Mouse (Mus musculus) thymus, postnatal 4 days (tissue): ENCODE results near the gene Dgki.

Experiments used
- DNase-seq: peaks from one replicate; pipeline ENCODE4 v3.0.0; 2021

Dgki gene

DNA sequence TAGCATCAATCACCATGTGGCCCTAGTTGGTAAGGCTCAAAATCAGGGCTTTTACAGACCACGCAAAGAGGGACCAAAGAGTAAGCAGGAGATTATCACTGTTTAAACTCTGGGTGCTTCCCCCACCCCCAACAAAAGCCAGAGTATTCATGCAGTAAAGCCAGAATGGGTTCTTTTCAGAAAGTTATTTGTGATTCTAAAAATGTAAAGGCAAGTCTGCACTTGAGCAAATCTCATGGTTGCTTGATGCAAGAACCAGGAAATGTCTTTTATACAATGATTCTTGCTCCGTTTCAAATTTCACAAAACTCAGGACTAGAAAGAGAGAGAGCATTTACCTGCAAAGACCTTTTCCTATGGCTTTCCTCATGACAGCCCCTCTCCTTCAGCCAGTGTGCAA lies 7.9 kb downstream of the Dgki start:
- no peak for DNase-seq

DNA sequence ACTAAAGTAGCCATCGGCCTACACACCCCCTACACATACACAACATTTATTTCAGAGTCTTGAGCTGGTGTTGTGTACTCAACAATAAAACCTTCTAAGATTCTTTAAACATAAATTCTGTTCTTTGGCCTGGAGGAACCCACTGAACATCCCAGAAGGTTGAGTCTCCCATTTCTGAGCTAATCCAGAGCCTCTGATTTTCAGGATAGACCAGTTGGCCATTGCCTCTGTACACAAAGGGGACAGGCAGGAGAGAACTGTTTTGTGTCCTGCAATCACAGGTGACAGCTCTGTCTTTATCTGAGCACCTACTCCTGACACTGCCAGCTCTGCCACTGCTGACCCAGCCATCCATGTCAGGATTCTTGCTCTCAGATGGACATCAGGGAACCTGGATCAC lies 8.8 kb downstream of the Dgki start:
- DNase-seq = no peak

DNA sequence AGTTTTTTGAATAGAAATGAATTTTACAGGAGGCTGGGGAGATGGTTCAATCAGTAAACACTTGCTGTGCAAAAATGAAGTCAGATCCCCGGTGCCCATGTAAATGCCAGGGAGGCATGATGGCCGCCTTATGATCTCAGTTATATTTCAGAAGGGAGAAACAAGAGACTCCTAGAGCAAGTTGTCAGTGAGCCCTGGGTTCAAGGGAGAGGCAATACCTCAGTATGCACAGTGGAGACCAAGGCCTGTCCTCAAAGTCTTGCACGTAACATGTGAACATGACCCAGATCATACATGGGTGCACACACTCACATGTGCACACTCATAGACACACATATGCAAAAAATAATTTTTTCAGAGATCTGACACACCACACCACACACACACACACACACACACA lies 9.3 kb downstream of the Dgki start:
- DNase-seq = no peak

DNA sequence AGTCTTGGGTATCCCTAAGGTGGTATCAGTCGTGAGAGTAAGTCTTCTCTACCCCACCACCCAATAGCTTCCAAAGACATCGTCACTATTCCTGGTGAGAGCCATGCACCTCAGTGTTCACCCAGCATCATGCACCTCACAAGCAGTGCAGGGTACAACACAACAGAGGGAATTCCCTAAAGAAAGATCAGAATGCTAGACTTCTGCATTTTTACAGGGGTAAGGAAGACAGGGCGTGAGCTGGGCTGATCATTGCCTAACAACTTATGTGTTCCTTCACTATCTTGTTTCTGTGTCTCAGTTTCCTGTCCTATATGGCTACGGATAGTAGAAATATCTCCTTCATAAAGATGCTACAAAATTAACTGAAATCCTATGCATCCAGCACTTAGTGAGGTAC lies 13.8 kb downstream of the Dgki start:
- DNase-seq = no peak

DNA sequence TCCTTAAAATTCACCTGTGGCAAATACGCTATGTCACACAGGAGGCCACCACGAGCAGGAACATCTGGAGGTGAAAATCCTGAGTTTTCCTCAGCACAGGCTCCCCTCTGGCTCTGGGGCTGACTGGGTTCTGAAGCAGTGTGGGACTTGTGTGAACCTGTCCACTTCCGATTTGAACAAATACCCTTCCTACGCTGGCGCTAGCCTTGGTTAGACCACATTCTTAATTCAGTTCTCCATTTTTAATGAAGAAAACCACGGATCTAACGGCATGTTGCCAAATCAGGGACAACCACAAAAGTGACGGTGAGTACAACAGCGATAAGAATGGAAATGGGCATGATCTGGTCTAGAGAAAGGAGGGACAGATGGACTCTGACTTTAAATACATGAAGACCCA lies 15.1 kb downstream of the Dgki start:
- DNase-seq = no peak

DNA sequence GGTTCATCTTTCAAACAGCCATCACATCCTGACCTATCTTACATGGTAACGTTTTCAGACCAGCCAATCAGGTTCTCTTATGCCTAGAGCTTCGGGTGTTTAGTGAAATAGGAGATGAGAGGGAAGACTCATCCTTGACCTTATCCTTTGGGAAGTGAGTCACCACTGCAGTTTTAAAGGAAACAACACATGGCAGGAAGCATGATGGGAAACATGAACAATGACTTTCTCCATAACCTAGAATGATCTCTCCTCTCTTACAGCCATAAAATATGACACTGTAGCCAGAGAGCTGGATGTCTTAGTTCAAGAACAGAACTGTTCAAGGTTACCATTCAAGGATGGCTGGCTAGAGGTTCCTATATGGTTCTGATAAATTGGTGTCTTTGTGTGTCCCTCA lies 16.6 kb downstream of the Dgki start:
- no peak for DNase-seq

DNA sequence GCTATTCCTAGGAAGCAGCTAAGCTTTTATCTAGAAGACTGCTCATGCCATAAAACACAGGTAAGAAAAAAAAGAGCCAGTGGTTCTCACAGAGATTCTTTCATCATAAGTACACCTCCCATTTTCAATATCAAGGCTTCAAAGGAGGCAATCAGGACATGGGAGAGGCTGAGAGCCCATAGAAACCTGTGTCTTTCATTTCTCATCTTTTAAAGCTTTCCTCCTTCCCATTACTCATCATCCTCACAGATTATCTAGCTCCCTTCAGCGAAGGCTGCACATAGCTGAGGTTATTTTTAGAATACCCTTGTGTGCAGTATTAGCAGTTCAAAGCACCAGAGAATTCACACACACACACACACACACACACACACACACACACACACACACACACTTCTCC lies 17.3 kb downstream of the Dgki start:
- DNase-seq = no peak

DNA sequence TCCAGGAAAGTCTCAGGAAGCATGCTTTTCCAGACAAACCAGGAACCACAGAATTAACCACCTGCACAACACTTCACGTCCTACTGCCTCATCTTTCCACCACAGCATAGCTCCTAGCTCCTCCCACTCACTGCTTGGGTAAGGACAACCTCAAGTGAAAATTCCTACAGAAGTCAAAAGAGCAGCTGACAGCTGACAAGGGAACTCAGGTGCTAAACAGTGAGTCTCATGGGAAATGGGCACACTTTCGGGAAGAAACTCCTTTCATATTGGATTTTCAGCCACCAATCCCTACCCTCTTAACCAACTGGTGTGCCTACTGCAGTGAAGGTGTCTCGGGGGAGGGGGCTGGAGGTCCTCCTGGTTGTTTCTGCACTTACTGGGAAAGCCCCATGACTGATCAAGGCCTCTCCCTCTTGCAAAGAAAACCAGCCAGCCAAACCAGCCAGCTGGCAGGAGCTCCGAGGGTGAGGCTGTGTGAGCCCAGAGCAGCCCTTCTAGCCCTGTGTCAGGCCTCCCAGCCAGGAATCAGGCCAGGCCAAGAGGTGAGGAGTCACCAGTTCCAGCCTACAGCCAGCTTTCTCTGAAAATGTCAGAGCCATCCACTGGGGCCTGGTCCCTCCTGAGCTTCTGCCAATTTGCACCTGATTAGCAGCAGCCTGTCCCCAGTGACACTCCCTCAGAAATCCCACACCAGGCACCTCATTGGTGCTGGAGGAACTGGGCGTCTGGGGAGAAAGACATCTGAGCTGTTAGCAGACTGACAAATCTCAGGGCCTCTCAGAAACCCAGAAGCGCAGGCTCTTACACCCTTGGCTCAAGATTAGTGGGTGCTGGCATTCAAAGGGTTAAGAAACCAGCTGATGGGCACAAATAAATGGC lies 22.9 kb downstream of the Dgki start:
- no peak for DNase-seq

DNA sequence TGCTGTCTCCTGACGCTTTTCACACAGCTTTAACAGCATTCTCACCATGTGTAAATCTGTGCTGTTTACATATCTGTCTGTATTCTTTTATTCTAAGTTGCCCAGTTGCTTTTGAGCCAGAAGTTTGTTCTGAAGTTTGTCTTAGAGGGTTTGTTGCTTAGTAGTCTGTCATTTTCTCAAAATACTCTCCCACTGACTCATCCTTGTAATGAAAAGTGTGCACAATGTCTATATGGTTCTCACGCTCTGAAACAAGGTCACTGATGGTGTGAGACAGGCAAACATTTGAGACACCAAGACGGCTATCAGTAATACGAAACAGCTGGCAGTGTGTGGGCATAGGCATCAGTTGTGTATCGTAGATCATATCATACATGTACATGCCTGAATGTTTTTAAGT lies 23.8 kb downstream of the Dgki start:
- DNase-seq = no peak

DNA sequence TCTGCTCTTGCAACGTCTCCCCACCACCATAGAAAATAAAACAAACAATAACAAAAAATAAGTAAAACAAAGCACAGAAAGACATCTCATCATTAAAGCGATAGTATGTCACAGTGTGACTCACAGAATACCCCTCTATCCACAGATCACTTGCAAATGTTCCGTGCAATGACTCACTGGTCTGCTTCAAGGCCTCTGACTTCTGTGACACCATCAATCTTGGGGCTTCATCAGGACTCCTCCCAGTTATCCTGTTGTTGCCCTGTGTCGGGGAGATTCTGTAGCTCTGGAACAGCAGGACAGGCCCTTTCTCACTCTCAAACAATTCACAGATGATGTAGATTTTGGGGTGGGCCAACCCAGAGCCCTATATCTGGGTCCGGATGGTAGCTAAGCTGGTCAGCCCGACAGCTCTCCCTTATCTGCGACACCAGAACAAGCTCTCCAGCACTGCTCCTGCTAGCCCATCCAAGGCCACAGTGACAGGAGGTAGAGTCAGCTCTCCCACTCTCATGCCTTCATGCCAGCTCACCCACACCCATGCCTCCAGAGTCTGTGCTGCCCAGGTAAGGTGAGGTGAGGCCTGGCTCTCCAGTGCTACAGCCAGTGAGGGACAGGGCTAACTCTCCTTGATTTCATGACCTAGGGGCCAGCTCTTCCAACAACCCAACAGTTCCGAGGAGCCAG lies 28.9 kb downstream of the Dgki start:
- DNase-seq = no peak

DNA sequence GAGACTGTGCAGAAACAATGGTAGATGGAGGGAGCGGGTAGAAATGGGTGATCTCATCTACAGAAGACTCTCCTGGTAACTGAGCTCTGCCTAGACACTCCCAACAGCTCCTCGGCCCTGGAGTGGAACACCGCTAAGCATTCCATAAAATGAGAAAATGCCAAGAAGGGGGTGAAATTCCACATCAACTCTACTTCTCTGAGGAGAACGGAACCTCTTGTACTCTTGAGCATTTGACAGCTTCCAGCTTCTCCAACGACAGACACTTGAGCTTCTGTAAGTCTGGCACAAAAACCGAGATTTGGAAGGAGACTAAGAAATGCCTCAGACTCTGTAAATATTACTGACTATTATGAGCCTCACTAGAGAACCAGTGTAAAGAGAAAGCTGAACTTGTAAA lies 31.4 kb downstream of the Dgki start:
- no peak for DNase-seq

DNA sequence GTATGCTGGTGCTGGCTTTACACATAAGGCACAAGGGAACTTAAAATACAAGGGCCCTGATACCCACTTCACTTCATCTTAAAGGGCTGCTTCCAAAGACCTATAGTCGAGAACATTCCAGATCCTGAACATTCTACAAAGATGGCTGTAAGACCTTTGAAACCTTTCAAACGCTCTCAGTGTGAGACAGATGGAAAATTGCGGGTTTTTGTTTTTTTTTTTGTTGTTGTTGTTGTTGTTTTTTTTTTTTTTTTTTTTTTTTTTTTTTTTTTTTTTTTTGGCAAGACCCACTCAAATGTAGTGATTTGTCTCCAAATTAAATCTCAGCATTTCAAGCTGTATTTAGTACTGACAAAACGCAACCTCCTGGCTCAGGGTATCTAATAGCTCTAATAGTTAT lies 32.0 kb downstream of the Dgki start:
- DNase-seq = no peak

DNA sequence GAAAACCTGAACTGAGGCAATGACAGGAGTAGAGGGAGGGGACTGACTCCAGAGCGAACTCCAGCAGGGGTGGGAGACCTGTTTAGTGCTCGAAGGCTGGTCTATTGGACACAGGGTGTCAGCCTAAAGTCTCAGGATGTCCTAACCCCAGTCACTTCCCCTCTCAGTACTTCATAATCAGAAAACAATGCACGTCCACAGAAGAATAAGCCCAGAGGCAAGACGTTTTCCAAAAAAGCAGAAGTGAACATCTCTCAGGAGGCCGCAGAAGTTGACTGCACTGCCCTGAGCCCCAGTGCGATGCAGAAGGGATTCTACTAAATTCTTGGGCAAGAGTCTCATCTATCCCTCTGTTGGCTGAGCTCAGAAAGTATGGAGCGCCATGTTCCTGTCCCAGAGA lies 37.5 kb downstream of the Dgki start:
- no peak for DNase-seq

DNA sequence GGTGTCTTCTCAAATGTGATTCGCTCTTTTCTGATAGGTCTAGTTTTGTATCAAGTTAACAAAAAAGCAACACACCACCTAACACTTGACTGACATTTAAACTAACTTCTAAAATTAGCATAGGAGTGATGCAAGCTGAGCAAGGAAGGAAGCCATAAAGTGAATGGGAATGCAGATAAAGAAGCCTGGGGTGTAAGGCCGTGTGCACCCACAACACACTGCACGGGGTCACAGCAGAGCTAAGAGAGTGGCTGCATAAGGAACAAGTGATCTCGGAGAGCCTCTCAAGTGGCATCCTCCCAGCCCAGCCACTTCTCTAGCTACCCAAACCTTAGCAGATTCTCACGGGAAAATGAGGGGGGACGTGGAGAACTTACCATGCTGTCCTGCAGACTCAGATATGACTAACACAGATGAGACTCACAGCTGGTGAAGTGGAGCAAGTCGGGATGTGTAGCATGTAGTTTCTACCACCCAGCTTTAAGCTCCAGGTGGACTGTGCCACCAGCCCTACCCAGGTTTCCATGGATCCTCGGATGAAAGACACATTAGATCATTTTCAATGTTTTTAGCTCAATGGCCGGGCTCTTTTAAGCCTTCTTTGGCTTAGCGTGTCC lies 38.6 kb downstream of the Dgki start:
- DNase-seq = no peak

DNA sequence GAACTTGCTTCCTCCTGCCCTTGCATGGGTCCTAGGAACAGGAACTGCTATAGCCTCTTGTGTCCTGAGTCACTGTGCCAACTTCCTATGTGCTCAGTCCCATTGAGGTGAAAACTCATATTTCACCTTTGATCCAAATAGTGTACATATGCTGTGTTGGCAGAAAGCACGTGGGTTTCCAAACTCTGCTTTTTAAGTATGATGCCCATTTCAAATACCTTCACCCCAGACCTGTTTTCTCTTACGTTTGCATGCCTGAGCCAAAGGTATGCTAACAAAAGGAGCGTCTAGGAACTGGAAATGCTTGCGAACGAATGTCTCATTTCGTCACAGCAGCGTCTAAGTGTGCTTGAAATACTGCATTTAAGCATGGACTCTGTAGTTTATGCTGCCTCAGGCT lies 41.3 kb downstream of the Dgki start:
- DNase-seq = no peak

DNA sequence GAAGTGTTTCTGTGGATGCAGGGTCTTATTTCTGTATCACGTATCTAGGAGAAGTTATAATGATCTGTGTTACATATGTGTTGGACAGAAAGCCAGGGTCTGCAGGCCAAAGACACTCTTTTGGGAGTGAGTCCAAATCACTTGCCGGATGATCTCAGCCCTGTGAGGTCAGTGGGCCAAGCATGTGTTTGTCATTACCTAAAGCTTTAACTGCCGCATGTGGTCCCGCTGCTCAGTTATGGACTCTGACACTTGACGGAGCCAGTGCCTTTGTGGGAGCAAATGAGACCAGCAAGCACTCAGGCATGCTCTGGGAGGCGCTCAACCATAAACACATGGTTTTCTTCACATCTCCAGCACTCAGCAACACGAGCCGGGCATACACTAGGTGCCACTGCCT lies 45.8 kb downstream of the Dgki start:
- no peak for DNase-seq

DNA sequence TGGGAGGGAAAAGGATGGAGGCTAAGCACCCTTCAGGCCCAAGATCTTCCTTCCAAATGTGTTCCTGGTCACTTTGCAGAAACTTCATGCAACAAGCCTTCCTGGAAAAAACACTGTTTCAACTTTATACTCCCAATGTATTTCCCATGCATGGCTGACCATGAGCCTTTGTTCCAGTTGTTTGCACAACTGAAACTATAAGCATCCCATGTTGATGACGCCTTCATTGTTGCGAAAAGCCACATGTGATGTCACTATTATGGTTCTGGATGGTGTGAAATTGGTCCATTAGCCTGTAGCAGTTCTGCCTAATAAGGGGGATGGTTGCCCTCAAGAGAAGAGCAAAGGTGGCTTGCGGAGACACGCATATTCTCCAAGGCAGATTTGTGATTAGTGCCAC lies 47.4 kb downstream of the Dgki start:
- no peak for DNase-seq

DNA sequence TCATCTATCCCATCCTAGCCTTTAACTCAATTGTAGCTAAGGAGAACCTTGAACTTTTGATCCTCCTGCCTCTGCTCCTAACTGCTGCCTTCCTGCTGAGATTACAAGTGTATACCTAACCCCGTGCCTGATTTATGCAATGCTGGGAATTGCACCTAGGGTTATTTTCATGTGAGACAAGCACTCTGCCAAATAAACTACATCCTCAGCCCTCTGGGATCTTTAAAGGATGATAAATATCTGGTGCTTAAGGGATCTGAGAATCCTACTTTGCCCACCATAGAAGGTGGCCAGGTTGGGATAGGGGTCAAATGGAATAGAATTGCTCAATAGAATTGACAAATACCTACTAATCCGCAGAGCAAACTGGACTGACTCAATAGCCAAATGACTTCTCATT lies 49.3 kb downstream of the Dgki start:
- no peak for DNase-seq

DNA sequence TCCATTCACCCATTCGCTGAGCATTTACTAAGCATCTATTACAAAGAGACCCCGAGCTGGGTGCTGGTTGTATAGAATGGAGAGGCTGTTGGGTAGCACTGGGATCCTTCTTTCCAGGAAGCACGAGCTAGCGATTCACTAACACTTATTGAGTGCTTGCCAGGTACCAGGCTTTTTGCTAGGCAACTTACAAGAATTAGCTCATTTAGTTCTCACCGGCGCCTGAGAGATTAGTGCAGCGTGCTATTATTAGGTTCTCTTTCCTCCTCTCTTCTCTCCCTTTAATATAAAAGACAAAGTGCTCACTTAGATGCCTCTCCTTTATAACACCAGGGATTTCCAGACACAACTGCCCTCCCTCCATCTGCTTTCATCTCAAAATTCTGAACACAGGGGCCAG lies 54.2 kb downstream of the Dgki start:
- DNase-seq = no peak

DNA sequence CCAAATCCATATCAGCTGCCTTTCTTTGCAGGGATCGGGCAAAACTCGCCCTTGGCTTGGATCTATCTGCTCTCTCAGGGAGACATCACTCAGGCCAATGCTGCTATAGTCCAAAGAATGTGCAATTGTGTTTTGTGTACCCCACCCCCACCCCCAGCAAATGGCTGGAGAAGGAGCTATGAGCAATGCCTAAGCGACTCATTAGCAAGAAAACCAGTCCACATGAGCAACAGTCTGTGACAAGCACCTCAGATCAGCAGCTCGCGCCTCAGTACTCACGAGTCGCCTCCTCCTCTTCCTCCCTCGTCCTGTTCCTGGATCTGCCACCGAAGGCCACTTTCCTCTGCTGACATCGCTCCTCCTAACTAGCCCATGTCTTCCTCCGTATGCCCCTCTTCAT lies 55.9 kb downstream of the Dgki start:
- no peak for DNase-seq

DNA sequence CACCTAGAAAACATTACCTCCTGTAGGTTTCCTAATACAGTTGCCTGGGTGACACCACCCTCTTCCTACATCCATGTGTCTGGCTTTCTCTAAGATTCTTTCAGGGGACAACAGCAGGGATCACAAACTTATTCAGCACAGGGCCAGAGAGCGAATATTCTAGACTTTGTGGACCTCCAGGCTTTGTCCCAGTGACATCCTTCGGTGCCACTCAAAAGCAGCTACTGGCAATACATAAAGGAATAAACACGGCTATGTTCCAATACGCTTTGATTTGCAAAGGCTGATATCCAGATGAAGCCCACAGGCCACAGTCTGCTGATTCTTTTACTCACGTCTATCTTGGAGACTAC lies 57.2 kb downstream of the Dgki start:
- DNase-seq = no peak

DNA sequence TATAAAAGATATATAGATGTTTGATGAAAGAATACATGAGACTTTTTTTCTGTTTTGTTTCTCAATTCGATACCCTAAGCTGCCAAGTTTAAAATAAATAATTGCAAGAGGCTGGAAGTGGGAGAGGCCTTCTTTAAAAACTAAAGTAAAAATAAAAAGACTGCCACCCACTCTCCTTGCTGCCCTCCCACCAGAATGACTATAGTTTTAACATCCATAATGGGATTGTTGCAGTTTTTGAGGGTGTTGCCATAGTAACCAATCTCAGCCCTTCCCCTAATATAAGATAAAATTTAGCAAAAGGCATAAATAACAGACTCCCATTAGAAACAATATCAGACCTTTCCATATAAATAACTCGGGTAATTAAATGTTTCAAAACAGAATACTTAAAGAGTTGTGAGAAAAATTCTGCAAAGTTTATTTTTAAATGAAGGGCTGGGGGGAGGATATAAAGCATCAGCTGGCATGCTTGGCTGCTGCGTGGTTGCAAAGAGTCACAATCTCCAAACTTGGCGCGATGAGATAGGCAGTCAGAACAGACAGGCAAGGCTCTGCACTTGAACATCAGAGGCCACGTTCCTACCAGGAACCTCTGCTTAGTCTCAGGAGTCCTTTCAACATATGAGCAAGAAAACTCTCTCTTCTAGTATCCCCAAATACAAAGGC lies 57.8 kb downstream of the Dgki start:
- DNase-seq = no peak

DNA sequence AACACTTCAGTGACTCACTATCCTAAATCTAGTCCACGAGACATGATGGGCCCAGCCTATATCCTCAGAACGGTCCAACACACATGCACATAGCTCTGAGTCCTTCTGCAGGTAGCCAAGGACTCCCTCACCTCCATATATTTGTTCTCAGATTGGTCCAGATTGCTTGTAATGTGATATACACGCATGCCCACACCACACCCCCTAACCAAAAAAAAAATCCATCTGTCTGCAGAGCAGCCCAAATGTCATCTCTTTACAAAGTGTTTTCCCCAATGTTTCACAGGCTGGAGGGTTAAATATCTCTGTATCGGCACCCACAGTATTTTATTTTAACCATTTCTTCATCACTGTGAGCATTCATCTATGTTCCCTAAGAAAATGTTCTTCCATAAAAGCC lies 58.5 kb downstream of the Dgki start:
- DNase-seq = no peak

DNA sequence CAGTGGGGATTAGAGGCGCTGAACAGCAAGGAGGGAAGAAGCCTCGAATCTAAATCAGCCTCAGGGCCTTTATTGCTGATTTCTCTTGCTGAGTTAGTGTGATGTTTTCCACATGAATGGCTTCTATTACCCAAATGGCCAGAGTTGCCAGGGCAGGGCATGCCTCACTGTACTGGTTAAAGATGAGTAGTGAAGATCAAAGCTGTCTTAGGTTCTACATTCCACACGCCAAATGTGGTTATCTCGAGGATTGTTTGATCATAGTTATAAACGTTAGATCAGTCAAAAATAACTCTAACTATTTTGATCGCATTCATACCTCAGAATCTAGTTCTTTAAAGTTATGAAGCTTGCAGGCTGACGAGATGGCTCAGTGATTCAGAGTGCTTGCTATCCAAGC lies 59.8 kb downstream of the Dgki start:
- DNase-seq = no peak
